Mouse (Mus musculus): Measurements from ENCODE around the gene Lad1. TPM values are rescaled to one million over a fixed set of nuclear protein-coding genes. Genes with fewer than 3 reads are reported as not detected.

Gene Lad1
- polyA plus RNA-seq, 1 experiment from 2014 or later: 0.93 TPM

GRCm38 (mm10) chr1:135782816-135783215, 35.6 kb upstream of the Lad1 start:
- ATAC-seq: no peak
- Histone ChIP-seq H3K27me3 (replicated peaks; ENCODE audit: control insufficient read depth, insufficient read depth, low read length) (no peaks in the 10 kb centered on the region), H3K27ac (ENCODE audit: low read depth, low read length) (no peak overlapping the region), H3K9ac (ENCODE audit: low read depth, low read length) (no peak overlapping the region), H3K9me3 (ENCODE audit: control insufficient read depth, low read length) (no peaks in the 10 kb centered on the region), H3K4me2 (ENCODE audit: low read length) (no peak overlapping the region), H3K4me1 (ENCODE audit: control insufficient read depth, insufficient read depth, low read depth, low read length) (peaks cover 6% of the 10 kb centered on the region; the same call in 1 of the 2 replicates), H3K4me3 (ENCODE audit: low read length) (no peak overlapping the region), H3K36me3 (ENCODE audit: control insufficient read depth, insufficient read depth, low read length) (no peaks in the 10 kb centered on the region)
- WGBS: 22% methylated on average over 10 of the region's 10 CpGs

DNA sequence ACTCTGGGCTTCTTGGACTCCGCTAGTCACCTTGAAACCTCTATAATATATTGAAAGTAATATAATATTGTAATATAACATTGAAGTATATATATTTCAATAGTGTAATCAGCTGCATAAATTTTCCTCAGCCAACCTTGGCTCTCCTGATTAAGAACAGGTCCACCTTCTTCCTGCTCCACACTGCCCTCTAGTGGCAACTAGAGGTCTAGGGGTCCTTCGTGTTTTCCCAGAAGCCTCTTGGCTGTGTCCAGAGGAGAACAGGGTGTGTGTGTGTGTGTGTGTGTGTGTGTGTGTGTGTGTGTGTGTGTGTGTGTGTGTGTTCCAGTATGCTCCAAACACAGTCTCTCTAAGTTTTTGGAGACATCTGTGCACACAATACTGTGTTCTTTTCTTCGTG, 30.6 kb upstream of the Lad1 start:
- 41% methylated on average over 3 of the region's 3 CpGs for WGBS
- no peaks in the 10 kb centered on the region for H3K27me3 ChIP-seq (replicated peaks; ENCODE audit: control insufficient read depth, insufficient read depth, low read length)
- H3K9me3 ChIP-seq (ENCODE audit: control insufficient read depth, low read length): no peaks in the 10 kb centered on the region
- H3K27ac ChIP-seq (ENCODE audit: low read depth, low read length): no peak overlapping the region
- no peaks in the 10 kb centered on the region for H3K4me1 ChIP-seq (ENCODE audit: control insufficient read depth, insufficient read depth, low read depth, low read length)
- H3K4me3 ChIP-seq (ENCODE audit: low read length): no peak overlapping the region
- H3K36me3 ChIP-seq (ENCODE audit: control insufficient read depth, insufficient read depth, low read length): no peaks in the 10 kb centered on the region
- H3K4me2 ChIP-seq (ENCODE audit: low read length): no peak overlapping the region
- ATAC-seq: no peak
- H3K9ac ChIP-seq (ENCODE audit: low read depth, low read length): no peak overlapping the region

- Histone ChIP-seq H3K4me2 (ENCODE audit: low read length) (no peak overlapping the region; the same call in 1 of the 2 replicates), H3K27me3 (replicated peaks; ENCODE audit: control insufficient read depth, insufficient read depth, low read length) (no peaks in the 10 kb centered on the region; the same call in 1 of the 2 replicates), H3K9me3 (ENCODE audit: control insufficient read depth, low read length) (no peaks in the 10 kb centered on the region), H3K36me3 (ENCODE audit: control insufficient read depth, insufficient read depth, low read length) (no peaks in the 10 kb centered on the region), H3K4me1 (ENCODE audit: control insufficient read depth, insufficient read depth, low read depth, low read length) (peaks cover 4% of the 10 kb centered on the region), H3K4me3 (ENCODE audit: low read length) (no peak overlapping the region), H3K27ac (ENCODE audit: low read depth, low read length) (no peak overlapping the region), H3K9ac (ENCODE audit: low read depth, low read length) (no peak overlapping the region)
- ATAC-seq: no peak; the same call in 1 of the 2 replicates
- WGBS: 53% methylated on average over 10 of the region's 10 CpGs
These were observed 29.7 kb upstream of the Lad1 start for GRCm38 (mm10) chr1:135788708-135789107.

GRCm38 (mm10) chr1:135789815-135790214, 28.6 kb upstream of the Lad1 start:
- WGBS: 9% methylated on average over 5 of the region's 5 CpGs
- H3K36me3 ChIP-seq (ENCODE audit: control insufficient read depth, insufficient read depth, low read length): no peaks in the 10 kb centered on the region
- H3K4me2 ChIP-seq (ENCODE audit: low read length): no peak overlapping the region
- H3K9me3 ChIP-seq (ENCODE audit: control insufficient read depth, low read length): no peaks in the 10 kb centered on the region
- H3K4me1 ChIP-seq (ENCODE audit: control insufficient read depth, insufficient read depth, low read depth, low read length): peaks cover 9% of the 10 kb centered on the region
- H3K9ac ChIP-seq (ENCODE audit: low read depth, low read length): no peak overlapping the region
- no peak overlapping the region for H3K27ac ChIP-seq (ENCODE audit: low read depth, low read length)
- H3K27me3 ChIP-seq (replicated peaks; ENCODE audit: control insufficient read depth, insufficient read depth, low read length): peaks cover 3% of the 10 kb centered on the region; the same call in 1 of the 2 replicates
- ATAC-seq: no peak
- H3K4me3 ChIP-seq (ENCODE audit: low read length): no peak overlapping the region

DNA sequence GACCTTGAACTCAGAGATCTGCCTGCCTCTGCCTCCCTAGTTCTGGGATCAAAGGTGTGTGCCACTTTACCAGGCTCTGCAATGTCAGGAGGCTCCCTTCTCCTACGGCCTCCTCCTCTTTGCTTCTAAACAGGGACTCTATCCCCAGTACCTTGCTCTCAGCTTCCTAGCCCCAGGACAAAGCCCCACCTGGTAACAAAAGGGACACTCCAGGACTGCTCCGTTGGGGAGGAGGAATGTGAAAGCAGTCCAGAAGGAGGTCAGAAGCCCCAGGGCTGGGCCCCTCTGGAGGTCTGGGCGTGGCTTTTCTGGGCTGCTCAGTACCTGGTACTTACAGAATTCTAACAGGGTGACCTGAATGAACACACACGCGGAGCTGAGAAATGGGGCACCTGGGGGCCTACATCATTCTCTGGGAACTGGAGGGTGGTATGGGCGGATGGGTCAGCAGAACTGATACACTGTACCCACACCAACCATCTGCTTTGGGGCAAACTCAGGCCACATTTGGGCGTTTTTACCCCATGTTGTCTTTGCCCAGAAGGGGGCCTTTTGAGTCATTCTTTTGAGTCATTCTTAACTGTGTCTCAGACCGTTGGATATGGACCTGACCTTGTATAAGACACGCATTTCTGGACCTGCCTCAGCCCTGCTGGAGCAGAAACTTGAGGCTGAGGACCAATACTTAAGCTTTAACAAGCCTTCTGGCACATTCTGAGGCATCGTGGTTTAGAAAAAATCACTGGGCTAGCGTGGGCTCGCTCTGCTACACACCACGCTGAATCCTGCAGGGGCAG, 26.1 kb upstream of the Lad1 start:
- no peak for ATAC-seq
- Histone ChIP-seq H3K4me2 (ENCODE audit: low read length) (no peak overlapping the region), H3K27ac (ENCODE audit: low read depth, low read length) (no peak overlapping the region), H3K4me1 (ENCODE audit: control insufficient read depth, insufficient read depth, low read depth, low read length) (peaks cover 9% of the 10 kb centered on the region), H3K36me3 (ENCODE audit: control insufficient read depth, insufficient read depth, low read length) (no peaks in the 10 kb centered on the region), H3K9me3 (ENCODE audit: control insufficient read depth, low read length) (no peaks in the 10 kb centered on the region), H3K4me3 (ENCODE audit: low read length) (no peak overlapping the region), H3K27me3 (replicated peaks; ENCODE audit: control insufficient read depth, insufficient read depth, low read length) (peaks cover 3% of the 10 kb centered on the region; the same call in 1 of the 2 replicates), H3K9ac (ENCODE audit: low read depth, low read length) (no peak overlapping the region)
- 63% methylated on average over 13 of the region's 13 CpGs for WGBS

GRCm38 (mm10) chr1:135793370-135794215, 24.8 kb upstream of the Lad1 start:
- H3K27me3 ChIP-seq (replicated peaks; ENCODE audit: control insufficient read depth, insufficient read depth, low read length): peaks cover 3% of the 10 kb centered on the region; the same call in 1 of the 2 replicates
- H3K9ac ChIP-seq (ENCODE audit: low read depth, low read length): peak overlapping the region; percentile 44
- peaks cover 9% of the 10 kb centered on the region for H3K4me1 ChIP-seq (ENCODE audit: control insufficient read depth, insufficient read depth, low read depth, low read length)
- H3K4me3 ChIP-seq (ENCODE audit: low read length): peak overlapping the region; percentile 15; the same call in 1 of the 2 replicates
- peak; percentile 18; the same call in 1 of the 2 replicates for ATAC-seq
- no peaks in the 10 kb centered on the region for H3K9me3 ChIP-seq (ENCODE audit: control insufficient read depth, low read length)
- H3K27ac ChIP-seq (ENCODE audit: low read depth, low read length): no peak overlapping the region
- peak overlapping the region; percentile 51 for H3K4me2 ChIP-seq (ENCODE audit: low read length)
- 16% methylated on average over 23 of the region's 27 CpGs for WGBS
- H3K36me3 ChIP-seq (ENCODE audit: control insufficient read depth, insufficient read depth, low read length): no peaks in the 10 kb centered on the region

DNA sequence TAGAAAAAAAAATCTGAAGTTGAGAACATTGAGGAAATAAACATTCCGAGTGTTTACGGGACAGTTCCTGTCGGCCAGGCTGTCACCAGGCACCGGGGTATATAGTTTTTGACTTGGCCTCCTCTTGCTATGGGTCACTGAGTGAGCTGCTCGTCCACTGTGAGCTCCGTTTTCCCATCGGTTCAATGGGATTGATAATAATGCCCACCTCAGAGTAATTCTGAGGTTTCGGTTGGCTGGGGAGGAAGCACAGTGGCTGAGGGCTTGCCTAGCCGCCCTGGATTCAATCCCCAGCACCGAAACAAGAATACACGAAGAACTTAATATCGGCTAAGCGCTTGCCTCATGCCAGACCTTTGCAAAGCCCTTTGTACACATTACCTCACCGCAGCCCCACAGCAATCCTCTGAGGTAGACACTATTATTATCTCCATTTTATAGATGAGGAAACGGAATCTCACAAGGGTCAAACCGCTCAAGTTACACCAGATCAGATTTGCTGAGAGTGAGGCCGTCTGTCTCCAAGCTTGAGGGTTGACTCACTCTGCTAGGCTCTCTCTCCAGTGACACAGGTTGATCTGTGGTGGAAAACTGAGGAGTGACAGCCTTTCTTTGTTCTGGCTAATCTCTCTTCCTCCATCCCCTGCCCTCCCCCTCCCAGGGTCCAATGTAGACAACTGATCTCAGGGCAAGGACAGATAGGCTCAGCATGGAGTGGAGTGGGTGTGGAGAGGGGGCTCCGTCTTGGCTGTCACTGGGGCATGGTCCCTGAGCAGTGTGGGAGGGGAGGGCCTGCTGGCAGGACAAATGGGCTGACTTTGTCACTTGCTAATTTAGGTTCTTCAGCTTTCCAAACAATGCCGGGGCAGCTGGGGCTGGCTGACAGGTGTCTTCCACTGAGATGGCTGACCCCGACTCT, 23.9 kb upstream of the Lad1 start:
- ATAC-seq: no peak
- Histone ChIP-seq H3K9ac (ENCODE audit: low read depth, low read length) (no peak overlapping the region), H3K27ac (ENCODE audit: low read depth, low read length) (no peak overlapping the region), H3K4me1 (ENCODE audit: control insufficient read depth, insufficient read depth, low read depth, low read length) (peaks cover 9% of the 10 kb centered on the region), H3K36me3 (ENCODE audit: control insufficient read depth, insufficient read depth, low read length) (no peaks in the 10 kb centered on the region), H3K4me2 (ENCODE audit: low read length) (peak overlapping the region; percentile 51), H3K9me3 (ENCODE audit: control insufficient read depth, low read length) (no peaks in the 10 kb centered on the region), H3K4me3 (ENCODE audit: low read length) (no peak overlapping the region), H3K27me3 (replicated peaks; ENCODE audit: control insufficient read depth, insufficient read depth, low read length) (peaks cover 3% of the 10 kb centered on the region; the same call in 1 of the 2 replicates)
- WGBS: 39% methylated on average over 20 of the region's 20 CpGs

GRCm38 (mm10) chr1:135798492-135798891, 19.9 kb upstream of the Lad1 start:
- H3K27ac ChIP-seq (ENCODE audit: low read depth, low read length): no peak overlapping the region
- H3K36me3 ChIP-seq (ENCODE audit: control insufficient read depth, insufficient read depth, low read length): no peaks in the 10 kb centered on the region
- H3K4me1 ChIP-seq (ENCODE audit: control insufficient read depth, insufficient read depth, low read depth, low read length): peaks cover 10% of the 10 kb centered on the region
- no peak overlapping the region for H3K4me2 ChIP-seq (ENCODE audit: low read length)
- no peaks in the 10 kb centered on the region for H3K9me3 ChIP-seq (ENCODE audit: control insufficient read depth, low read length)
- H3K4me3 ChIP-seq (ENCODE audit: low read length): no peak overlapping the region
- no peak overlapping the region for H3K9ac ChIP-seq (ENCODE audit: low read depth, low read length)
- peaks cover 3% of the 10 kb centered on the region; the same call in 1 of the 2 replicates for H3K27me3 ChIP-seq (replicated peaks; ENCODE audit: control insufficient read depth, insufficient read depth, low read length)
- 88% methylated on average over 1 of the region's 1 CpGs for WGBS
- no peak for ATAC-seq
